Mouse (Mus musculus) embryo, embryonic 11.5 days (tissue): ENCODE measurements around the gene Atp1a1.

Experiments used
- DNase-seq: peaks from one replicate; pipeline ENCODE4 v3.0.0-alpha.2; 2012; ENCODE audit warnings: low read depth, low spot score

Atp1a1 gene

DNA sequence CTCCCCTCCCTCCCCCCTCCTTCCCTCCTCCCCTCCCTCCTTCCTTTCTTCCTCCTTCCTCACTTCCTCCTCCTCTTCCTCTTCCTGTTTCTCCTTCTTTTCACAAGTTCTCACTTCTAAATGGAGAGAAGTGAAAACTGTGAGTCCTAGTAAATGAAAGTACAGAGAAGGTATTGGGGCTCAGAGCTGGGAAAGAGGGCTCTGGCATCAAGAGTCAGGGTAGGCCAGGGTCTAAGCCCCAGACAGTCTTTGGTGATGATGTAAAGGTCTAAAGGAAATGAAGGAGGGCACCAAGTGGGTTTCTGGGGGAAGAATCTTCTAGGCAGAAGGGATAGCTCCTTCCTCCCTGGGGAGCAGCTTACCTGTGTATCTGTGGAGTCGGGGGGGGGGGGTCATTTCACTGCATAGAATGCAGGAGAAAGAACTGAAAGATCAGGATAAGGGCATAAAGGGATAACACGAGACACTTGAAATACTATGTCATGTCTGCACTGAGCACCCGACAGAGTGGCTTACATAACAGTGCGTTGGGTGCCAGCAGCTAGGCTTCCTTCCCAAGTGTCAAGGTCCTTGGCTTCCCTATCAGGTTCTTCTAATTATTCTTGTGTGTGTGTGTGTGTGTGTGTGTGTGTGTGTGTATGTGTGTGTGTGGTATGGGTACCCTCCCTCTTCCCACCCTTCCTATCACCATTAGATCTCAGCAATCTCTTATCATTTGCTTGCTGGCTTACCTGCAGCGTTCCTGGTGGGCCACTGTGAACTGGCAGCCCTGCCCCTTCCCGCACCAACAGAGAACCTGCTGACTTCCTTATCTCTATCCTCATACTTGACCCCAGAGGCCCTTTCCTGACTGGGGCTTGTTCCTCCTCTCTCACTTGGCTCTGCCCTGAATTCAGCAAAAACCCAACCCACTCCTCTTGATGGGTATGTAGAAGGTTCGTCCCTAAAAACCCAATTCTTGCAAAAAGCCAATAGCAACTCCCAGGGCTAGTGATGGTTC, 51.6 kb downstream of the Atp1a1 start:
- DNase-seq, result no peak

DNA sequence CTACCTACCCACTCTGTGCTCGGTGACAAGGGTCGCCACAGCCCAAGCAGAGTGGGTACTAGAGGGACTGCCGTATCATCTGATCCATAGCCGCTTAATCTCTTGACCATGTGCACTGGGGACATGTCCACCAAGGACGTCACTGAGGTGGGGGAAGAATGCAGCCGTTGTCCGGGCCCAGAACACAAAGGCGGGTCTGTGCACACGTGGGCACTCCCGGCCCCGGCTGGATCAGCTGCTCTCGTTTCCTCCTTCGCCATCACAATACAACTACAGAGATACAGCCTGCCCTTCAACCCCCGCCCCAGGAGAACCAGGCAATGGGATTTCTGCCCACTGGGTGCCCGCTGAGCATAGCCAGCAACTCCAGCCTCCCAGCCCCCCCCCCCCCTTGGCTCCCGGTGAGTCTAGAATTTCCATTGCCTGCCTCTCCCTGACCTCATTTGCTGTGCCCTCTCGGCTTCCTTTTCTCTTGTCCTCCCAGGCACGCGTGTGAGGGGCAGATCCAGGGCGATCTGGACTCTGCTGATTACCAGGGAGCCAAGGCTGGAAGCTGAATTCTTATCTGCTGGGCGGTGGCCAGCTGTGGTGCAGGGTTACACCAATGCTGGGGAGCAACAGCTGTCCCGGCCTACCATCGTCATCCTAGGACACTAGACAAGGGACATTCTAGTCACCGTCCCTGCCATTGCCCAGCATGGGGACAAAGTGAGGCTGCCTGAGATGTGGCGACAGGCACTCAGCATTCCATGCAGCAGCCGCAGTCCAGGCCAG, 52.8 kb downstream of the Atp1a1 start:
- DNase-seq, result no peak

DNA sequence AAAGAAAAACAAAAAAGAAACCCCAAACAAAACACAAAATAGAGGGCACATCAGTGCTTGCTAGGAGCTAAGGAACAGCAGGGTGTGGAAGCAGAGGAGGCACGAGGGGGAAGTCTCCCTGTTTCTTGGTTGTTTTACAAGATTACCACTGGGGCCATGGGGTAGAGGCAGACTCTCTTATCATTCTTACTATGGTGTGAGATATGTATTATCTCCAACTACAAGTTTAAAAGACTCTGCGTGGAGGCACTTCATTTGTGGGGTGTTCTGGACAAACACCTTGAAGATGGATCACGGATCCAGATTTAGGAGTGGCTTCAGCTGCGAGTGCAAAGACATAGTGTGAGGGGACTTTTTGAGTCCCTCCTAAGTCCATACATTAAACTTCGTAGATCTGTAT, 54.7 kb downstream of the Atp1a1 start:
- no peak for DNase-seq

DNA sequence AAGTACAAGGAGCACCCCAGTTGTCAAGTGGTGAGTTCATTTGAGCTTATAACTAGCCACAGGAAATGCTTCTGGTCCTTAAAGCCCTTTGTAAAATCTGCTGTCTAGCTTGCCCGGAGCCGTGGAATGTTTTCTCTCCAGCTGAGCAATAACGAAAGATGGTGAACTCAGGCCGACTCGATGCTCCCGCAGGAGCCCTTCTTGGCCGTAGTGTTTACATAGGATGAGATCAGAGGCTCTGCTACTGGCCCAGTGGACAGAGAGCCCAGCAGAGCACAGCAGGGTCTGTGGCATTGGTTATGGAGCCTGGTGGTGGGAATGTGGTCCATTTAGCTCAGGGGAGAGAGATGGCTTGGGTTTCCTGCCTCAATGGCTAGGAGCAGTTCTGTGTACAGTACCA, 60.4 kb downstream of the Atp1a1 start:
- no peak for DNase-seq

DNA sequence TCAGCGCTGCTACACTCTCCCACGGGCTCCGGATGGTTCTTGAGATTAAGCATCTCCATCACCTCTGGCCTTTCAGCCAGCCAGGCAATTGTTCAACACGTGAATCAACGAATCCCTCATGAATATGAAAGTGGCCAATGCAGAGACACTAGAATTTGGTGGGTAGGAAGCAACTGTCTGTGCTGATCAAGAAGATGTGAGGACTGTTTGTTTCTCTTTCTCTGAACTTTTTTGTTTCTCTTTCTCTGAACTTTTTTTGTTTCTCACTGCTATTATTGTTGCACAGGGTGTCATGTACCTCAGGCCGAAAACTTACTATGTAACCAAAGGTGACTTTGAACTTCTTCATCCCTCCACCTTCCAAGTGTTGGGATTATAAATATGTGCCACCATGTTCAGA, 62.9 kb downstream of the Atp1a1 start:
- no peak for DNase-seq

DNA sequence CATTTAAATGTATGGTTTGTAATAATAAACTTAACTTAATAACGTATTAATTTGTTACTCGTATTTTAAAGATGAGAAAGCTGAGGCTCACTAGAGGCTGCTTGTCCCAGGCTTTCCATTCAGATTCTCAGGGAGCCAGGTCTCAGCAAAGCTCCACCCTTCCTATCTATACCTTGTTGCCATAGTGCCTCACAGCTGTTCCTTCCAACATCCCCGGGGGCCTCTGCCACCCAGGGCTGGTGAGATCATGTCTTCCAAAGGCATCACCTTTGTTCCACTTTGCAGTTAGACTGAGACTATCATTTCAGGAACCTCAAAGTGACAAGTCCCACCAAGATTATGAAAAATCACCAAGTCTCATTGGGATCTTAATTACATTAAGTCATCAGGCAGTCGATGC, 63.9 kb downstream of the Atp1a1 start:
- no peak for DNase-seq

DNA sequence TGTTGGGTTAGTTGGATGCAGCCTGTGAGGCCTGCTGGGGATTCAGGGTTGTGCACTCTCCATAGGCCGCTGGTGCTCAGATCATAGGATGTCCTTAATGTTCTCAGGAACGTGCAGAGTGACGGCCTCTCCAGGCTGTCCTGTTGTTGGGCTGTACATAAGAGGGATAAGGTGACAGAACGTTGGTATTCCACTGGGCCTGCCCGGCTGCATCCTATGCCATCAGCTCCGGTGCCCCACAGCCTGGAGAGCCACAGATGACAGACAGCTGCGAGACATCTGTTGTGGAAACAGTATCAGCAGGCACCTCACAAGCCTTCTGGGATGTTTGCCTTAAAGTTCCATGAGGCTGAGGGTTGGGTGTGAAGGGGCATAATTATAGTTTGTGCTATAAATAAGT, 68.2 kb downstream of the Atp1a1 start:
- no peak for DNase-seq

DNA sequence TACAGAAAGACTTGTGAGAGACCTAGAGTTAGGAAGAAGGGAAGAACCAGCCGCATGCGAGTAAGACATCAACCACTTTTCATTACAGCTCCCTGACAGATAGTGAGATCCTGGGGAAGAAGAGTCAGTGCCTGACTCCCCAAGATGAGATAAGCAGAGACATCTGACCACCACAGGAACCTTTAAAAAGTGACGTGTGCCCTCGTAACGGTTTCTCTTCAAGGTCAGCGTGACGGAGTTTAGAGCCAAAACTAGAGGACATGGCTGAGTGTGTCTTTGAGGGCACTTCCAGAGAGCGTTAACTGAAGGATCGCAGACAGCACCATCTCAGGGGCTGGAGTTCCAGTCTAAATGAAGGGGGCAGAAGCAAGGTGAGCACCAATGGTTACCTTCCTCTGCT, 70.2 kb downstream of the Atp1a1 start:
- DNase-seq, result no peak

DNA sequence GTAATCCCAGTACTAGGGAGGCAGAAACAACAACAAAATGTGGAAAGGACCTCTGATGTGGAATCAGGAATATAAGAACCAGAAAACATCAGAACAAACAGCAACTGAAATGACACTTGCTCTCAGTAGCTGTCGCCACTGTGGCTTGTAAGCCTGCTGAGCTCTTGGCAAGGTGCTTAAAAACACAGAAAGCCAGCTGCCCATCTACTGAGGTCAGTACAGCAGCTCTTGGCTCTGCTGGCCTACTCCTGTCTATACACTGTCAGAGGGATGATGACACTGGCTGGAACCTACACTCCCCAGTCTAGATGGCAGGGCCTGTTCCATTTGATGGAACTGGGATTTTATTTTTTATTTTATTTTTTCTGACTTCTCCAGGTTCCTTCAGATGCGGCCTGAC, 71.1 kb downstream of the Atp1a1 start:
- no peak for DNase-seq

DNA sequence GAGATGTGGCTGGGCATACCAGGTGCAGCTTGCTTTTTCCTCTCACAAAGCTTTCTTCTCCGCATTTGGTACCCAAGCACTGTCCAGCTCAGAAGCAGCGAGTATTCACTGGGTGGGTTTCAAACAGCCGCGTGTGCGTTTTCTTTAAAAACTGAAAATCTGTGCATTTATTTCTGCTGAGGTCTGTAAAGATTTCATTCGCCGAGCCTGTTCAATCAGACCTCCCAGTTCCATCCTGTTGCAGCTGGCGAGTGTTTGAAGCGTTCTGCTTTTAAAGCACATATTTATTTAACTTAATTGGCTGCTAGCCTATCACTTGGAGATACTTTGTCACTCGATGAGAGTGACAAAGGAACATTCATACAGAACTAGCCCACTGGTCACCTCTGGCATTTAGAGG, 73.6 kb downstream of the Atp1a1 start:
- DNase-seq, result no peak

DNA sequence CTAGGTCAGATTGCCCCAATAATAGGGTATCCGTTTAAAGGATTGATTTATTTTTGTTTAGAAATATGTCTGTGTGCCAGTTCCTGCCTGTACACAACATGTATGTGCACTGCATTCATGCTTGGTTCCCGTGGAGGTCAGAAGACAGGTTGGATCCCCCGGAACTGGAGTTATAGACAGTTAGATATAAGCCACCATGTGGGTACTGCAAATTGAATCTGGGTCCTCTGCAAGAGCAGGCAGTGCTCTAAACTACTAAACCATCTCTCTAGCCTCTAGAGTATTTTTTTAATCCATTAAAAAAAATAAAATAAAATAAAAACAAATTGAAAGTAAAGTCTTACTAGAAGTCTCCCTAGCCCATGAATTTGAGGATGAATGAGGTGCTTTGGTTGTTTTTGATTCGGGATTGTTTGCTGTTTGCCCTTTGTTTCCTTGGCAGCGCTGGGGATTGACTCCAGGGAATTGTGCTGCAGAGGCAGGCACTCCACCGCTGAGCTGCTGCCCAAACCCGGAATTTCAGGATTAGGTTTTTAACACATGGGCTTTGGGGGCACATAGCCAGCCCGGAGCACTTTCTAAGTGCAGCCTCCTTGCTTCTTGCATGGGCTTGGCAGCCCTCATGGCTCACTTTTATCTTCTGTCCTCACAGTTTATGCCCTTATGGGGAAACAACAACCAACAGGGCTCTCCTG, 75.4 kb downstream of the Atp1a1 start:
- DNase-seq, result no peak

DNA sequence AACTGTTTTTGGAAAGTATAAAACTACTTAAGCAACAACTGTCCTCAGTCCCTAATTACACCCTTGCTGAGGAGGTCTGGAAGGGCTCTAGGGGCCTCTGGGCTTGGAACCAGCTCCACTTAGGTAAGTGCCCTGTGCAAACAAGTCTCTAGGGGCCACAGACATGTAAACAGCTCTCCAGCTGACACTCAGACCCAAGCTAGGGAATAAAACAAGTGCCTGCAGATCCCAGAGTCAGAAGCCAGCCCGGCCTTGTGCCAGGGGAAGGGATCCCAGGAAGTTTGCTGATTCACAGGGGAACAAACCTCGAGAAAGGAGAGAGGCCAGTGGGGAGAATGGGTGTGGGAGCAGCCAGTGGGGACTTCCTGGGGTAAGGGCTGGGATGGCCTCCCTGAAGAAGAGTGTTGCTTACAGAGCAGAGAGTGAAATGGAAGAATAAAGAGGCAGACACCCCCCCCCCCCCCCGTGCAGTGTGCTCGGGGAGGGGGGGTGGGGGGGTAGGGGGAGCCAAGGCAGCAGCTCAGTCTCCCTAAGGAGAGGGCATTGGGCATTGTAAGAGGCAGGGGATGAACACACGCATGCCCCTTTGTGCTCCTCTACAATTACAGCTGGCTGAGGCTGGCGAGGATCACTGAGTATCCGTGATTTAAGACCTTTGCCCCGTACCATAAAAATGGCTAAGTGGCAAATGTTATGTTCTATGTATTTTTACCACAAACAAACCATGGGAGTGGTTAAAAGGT, 76.2 kb downstream of the Atp1a1 start:
- DNase-seq, result no peak

DNA sequence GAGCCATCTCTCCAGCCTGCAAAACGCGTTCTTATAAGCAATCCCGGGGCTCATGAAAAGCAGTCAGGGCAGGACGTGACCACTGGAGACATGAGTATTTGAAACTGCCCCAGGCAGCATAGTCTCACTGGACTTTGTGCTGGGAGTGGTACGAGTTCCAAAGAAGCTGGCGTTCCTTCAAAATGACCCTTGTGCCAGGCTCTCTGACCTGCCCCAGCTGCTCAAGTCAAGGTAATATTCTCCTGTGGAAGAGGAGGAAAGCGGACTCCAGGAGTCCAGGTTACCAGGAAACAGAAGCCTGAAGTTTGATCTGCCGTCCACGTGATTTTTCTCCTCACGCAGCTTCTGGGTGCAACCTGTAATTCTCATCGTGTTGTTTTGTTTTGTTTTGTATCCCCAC, 77.9 kb downstream of the Atp1a1 start:
- DNase-seq, result no peak
